Mouse (Mus musculus): ENCODE results near the gene Atp9a. TPM values are rescaled to one million over a fixed set of nuclear protein-coding genes. Genes with fewer than 3 reads are reported as not detected.

Atp9a gene
- polyA plus RNA-seq, 2 experiments = 1.3 to 2.3 TPM

DNA sequence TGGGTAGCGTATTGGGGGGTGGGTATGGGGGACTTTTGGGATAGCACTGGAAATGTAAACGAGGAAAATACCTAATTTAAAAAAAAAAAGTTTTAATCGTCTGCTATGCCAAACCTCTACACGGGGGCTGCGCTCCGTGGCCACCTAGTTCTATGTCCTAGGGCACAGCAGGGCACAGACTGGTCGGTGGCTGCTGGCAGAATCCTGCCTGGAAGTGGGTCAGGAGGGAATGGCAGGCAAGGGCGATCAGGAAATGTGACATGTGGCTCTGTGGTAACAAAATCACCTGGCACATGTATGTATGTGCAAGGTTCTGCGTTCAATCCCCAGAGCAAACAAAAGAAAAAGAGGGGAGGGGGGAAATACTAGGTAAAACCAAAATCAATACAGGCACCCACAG, 56.3 kb downstream of the Atp9a start:
- Histone ChIP-seq H3K9me3 (ENCODE audit: control insufficient read depth, low read length) (no peaks in the 10 kb centered on the region), H3K27me3 (ENCODE audit: control insufficient read depth, insufficient read depth, low read length) (no peaks in the 10 kb centered on the region), H3K4me3 (ENCODE audit: insufficient read depth in 1 of 2, low read depth in 2 of 2, low read length in 2 of 2) (no peak overlapping the region), H3K4me1 (replicated peaks; ENCODE audit: control insufficient read depth in 2 of 2, insufficient read depth in 2 of 2, low read length in 1 of 2) (no peaks in the 10 kb centered on the region), H3K9ac (replicated peaks) (no peak overlapping the region), H3K4me2 (ENCODE audit: low read depth) (no peak overlapping the region), H3K27ac (no peak overlapping the region), H3K36me3 (replicated peaks; ENCODE audit: control insufficient read depth, insufficient read depth, low read depth) (no peaks in the 10 kb centered on the region)
- 79% methylated on average over 9 of the region's 9 CpGs for WGBS (ENCODE audit: insufficient replicate concordance)
- TF ChIP-seq CTCF (IDR thresholded peaks at IDR 0.05; ENCODE audit: low read depth) (no peak), EP300 (IDR thresholded peaks at IDR 0.05; ENCODE audit: low read depth) (no peak)
- ATAC-seq (ENCODE audit: insufficient read depth) = no peak
- DNase-seq (ENCODE audit: low read depth in 3 of 3, low spot score in 3 of 3) = no peak

DNA sequence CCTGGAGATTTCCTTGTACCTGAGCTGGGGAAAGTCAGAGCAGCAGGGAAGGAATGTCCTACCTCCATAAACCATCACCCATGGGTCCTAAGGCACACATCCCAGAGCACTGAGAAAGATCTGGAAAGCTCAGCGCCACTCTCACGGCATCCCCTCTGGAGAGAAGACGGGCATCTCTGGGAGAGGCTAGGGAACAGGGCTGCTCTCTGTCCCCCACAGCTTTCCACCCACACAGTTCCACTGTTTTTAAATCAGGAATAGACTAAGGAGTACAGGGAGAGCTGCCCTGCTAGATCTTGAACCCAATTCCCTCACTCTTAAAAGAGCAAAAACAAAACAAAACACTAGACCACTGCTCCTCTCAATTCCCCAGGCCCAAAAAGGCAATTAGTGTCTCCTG, 57.5 kb downstream of the Atp9a start:
- 79% methylated on average over 3 of the region's 3 CpGs for WGBS (ENCODE audit: insufficient replicate concordance)
- no peak for TF ChIP-seq EP300 (IDR thresholded peaks at IDR 0.05; ENCODE audit: low read depth)
- TF ChIP-seq CTCF (IDR thresholded peaks at IDR 0.05; ENCODE audit: low read depth) = no peak
- Histone ChIP-seq H3K27ac (no peak overlapping the region), H3K27me3 (ENCODE audit: control insufficient read depth, insufficient read depth, low read length) (no peaks in the 10 kb centered on the region), H3K4me1 (replicated peaks; ENCODE audit: control insufficient read depth in 2 of 2, insufficient read depth in 2 of 2, low read length in 1 of 2) (no peaks in the 10 kb centered on the region), H3K9ac (replicated peaks) (no peak overlapping the region), H3K36me3 (replicated peaks; ENCODE audit: control insufficient read depth, insufficient read depth, low read depth) (no peaks in the 10 kb centered on the region), H3K9me3 (ENCODE audit: control insufficient read depth, low read length) (no peaks in the 10 kb centered on the region), H3K4me3 (ENCODE audit: insufficient read depth in 1 of 2, low read depth in 2 of 2, low read length in 2 of 2) (no peak overlapping the region), H3K4me2 (ENCODE audit: low read depth) (no peak overlapping the region)
- ATAC-seq (ENCODE audit: insufficient read depth) (no peak), DNase-seq (ENCODE audit: low read depth in 3 of 3, low spot score in 3 of 3) (no peak)

GRCm38 (mm10) chr2:168683520-168684150, 58.6 kb downstream of the Atp9a start:
- Histone ChIP-seq H3K4me1 (replicated peaks; ENCODE audit: control insufficient read depth in 2 of 2, insufficient read depth in 2 of 2, low read length in 1 of 2) (no peaks in the 10 kb centered on the region), H3K4me2 (ENCODE audit: low read depth) (no peak overlapping the region), H3K27me3 (ENCODE audit: control insufficient read depth, insufficient read depth, low read length) (no peaks in the 10 kb centered on the region), H3K9me3 (ENCODE audit: control insufficient read depth, low read length) (no peaks in the 10 kb centered on the region), H3K27ac (no peak overlapping the region), H3K4me3 (ENCODE audit: insufficient read depth in 1 of 2, low read depth in 2 of 2, low read length in 2 of 2) (no peak overlapping the region), H3K9ac (replicated peaks) (no peak overlapping the region), H3K36me3 (replicated peaks; ENCODE audit: control insufficient read depth, insufficient read depth, low read depth) (no peaks in the 10 kb centered on the region)
- TF ChIP-seq CTCF (IDR thresholded peaks at IDR 0.05; ENCODE audit: low read depth) (no peak), EP300 (IDR thresholded peaks at IDR 0.05; ENCODE audit: low read depth) (no peak)
- ATAC-seq (ENCODE audit: insufficient read depth) (no peak), DNase-seq (ENCODE audit: low read depth in 3 of 3, low spot score in 3 of 3) (no peak)
- 52% methylated on average over 15 of the region's 15 CpGs for WGBS (ENCODE audit: insufficient replicate concordance)

- Histone ChIP-seq H3K27me3 (ENCODE audit: control insufficient read depth, insufficient read depth, low read length) (no peaks in the 10 kb centered on the region), H3K4me3 (ENCODE audit: insufficient read depth in 1 of 2, low read depth in 2 of 2, low read length in 2 of 2) (no peak overlapping the region), H3K9ac (replicated peaks) (no peak overlapping the region), H3K36me3 (replicated peaks; ENCODE audit: control insufficient read depth, insufficient read depth, low read depth) (no peaks in the 10 kb centered on the region), H3K9me3 (ENCODE audit: control insufficient read depth, low read length) (no peaks in the 10 kb centered on the region), H3K4me1 (replicated peaks; ENCODE audit: control insufficient read depth in 2 of 2, insufficient read depth in 2 of 2, low read length in 1 of 2) (no peaks in the 10 kb centered on the region), H3K4me2 (ENCODE audit: low read depth) (no peak overlapping the region), H3K27ac (no peak overlapping the region)
- ATAC-seq (ENCODE audit: insufficient read depth) = no peak
- DNase-seq (ENCODE audit: low read depth in 3 of 3, low spot score in 3 of 3) = no peak
- no peak for TF ChIP-seq CTCF (IDR thresholded peaks at IDR 0.05; ENCODE audit: low read depth)
- TF ChIP-seq EP300 (IDR thresholded peaks at IDR 0.05; ENCODE audit: low read depth) = no peak
- 53% methylated on average over 2 of the region's 2 CpGs for WGBS (ENCODE audit: insufficient replicate concordance)
Measured at GRCm38 (mm10) chr2:168682721-168683120, 59.5 kb downstream of the Atp9a start.

DNA sequence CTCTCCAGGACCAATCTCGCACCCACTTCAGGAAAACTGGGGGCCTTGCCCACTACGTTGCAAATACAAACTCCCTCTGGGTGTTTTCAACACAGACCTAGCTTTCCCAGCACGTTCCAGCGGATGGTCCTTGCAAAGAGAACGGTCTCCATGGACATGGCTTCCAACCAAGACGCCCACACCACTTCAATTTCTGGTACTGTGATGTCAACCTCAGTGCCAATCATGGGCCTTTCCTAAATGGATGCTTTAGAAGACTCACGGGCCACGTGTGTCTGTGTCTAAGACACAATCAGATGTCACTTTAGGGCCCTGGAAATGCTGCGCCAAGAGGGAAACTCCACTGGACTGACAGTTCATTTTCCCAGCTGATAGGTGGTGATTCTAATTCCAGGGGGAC, 60.7 kb downstream of the Atp9a start:
- Histone ChIP-seq H3K27ac (no peak overlapping the region), H3K4me2 (ENCODE audit: low read depth) (no peak overlapping the region), H3K36me3 (replicated peaks; ENCODE audit: control insufficient read depth, insufficient read depth, low read depth) (no peaks in the 10 kb centered on the region), H3K4me1 (replicated peaks; ENCODE audit: control insufficient read depth in 2 of 2, insufficient read depth in 2 of 2, low read length in 1 of 2) (no peaks in the 10 kb centered on the region), H3K4me3 (ENCODE audit: insufficient read depth in 1 of 2, low read depth in 2 of 2, low read length in 2 of 2) (no peak overlapping the region), H3K9ac (replicated peaks) (no peak overlapping the region), H3K27me3 (ENCODE audit: control insufficient read depth, insufficient read depth, low read length) (no peaks in the 10 kb centered on the region), H3K9me3 (ENCODE audit: control insufficient read depth, low read length) (no peaks in the 10 kb centered on the region)
- DNase-seq (ENCODE audit: low read depth in 3 of 3, low spot score in 3 of 3) (no peak), ATAC-seq (ENCODE audit: insufficient read depth) (no peak)
- TF ChIP-seq CTCF (IDR thresholded peaks at IDR 0.05; ENCODE audit: low read depth) = no peak
- TF ChIP-seq EP300 (IDR thresholded peaks at IDR 0.05; ENCODE audit: low read depth) = no peak
- 70% methylated on average over 9 of the region's 9 CpGs for WGBS (ENCODE audit: insufficient replicate concordance)

All from liver, embryonic 14.5 days (tissue).